Mouse (Mus musculus): Measurements from ENCODE around the gene Prkrip1. TPM values are rescaled to one million over a fixed set of nuclear protein-coding genes. Genes with fewer than 3 reads are reported as not detected.
"Not testable (repeated sequence)": the region's sequence is repeated elsewhere in the genome, so short reads cannot be mapped to it uniquely, and the experiment has no call there.

The Prkrip1 gene
- polyA plus RNA-seq, 1 experiment from 2014 or later = 41.7 TPM

- Histone ChIP-seq H3K27me3 (replicated peaks) (peaks cover 14% of the 10 kb centered on the region; the same call in 1 of the 2 replicates), H3K9me3 (no peaks in the 10 kb centered on the region), H3K4me3 (replicated peaks) (no peak overlapping the region), H3K4me2 (no peak overlapping the region), H3K36me3 (no peaks in the 10 kb centered on the region), H3K27ac (no peak overlapping the region), H3K9ac (no peak overlapping the region), H3K4me1 (no peaks in the 10 kb centered on the region)
- ATAC-seq (ENCODE audit: insufficient read depth, low FRiP score, low read depth) = no peak
- WGBS = 65% methylated on average over 4 of the region's 4 CpGs
Observed at GRCm38 (mm10) chr5:136230348-136231035, 31.7 kb upstream of the Prkrip1 start.

GRCm38 (mm10) chr5:136226246-136226876, 27.6 kb upstream of the Prkrip1 start:
- Histone ChIP-seq H3K27ac (no peak overlapping the region), H3K9me3 (no peaks in the 10 kb centered on the region), H3K27me3 (replicated peaks) (0 out of 2 replicates have a peak, but pooled peaks cover 2% of the 10 kb centered on the region), H3K4me2 (no peak overlapping the region), H3K9ac (no peak overlapping the region), H3K4me3 (replicated peaks) (no peak overlapping the region), H3K4me1 (no peaks in the 10 kb centered on the region), H3K36me3 (0 out of 2 replicates have a peak, but pooled peaks cover 5% of the 10 kb centered on the region)
- ATAC-seq (ENCODE audit: insufficient read depth, low FRiP score, low read depth) = no peak
- WGBS = 69% methylated on average over 7 of the region's 7 CpGs

- Histone ChIP-seq H3K4me1 (no peaks in the 10 kb centered on the region), H3K4me3 (replicated peaks) (no peak overlapping the region), H3K4me2 (no peak overlapping the region), H3K27ac (no peak overlapping the region), H3K36me3 (no peaks in the 10 kb centered on the region), H3K27me3 (replicated peaks) (no peaks in the 10 kb centered on the region), H3K9ac (no peak overlapping the region), H3K9me3 (no peaks in the 10 kb centered on the region)
- ATAC-seq (ENCODE audit: insufficient read depth, low FRiP score, low read depth) = no peak
- 82% methylated on average over 12 of the region's 12 CpGs for WGBS
Observed at GRCm38 (mm10) chr5:136218585-136218984, 19.8 kb upstream of the Prkrip1 start.

- H3K9me3 ChIP-seq = no peaks in the 10 kb centered on the region
- no peaks in the 10 kb centered on the region for H3K4me1 ChIP-seq
- no peak overlapping the region for H3K9ac ChIP-seq
- no peak for ATAC-seq (ENCODE audit: insufficient read depth, low FRiP score, low read depth)
- H3K4me2 ChIP-seq = no peak overlapping the region
- 55% methylated on average over 4 of the region's 4 CpGs for WGBS
- no peaks in the 10 kb centered on the region for H3K27me3 ChIP-seq (replicated peaks)
- H3K27ac ChIP-seq = no peak overlapping the region
- H3K36me3 ChIP-seq = no peaks in the 10 kb centered on the region
- H3K4me3 ChIP-seq (replicated peaks) = no peak overlapping the region
Observed at GRCm38 (mm10) chr5:136217932-136218381, 19.2 kb upstream of the Prkrip1 start.

- H3K9me3 ChIP-seq = no peaks in the 10 kb centered on the region
- no peak overlapping the region for H3K4me2 ChIP-seq
- H3K36me3 ChIP-seq = no peaks in the 10 kb centered on the region
- WGBS = 77% methylated on average over 18 of the region's 18 CpGs
- no peak overlapping the region for H3K27ac ChIP-seq
- no peak for ATAC-seq (ENCODE audit: insufficient read depth, low FRiP score, low read depth)
- no peak overlapping the region for H3K9ac ChIP-seq
- no peaks in the 10 kb centered on the region for H3K4me1 ChIP-seq
- no peaks in the 10 kb centered on the region for H3K27me3 ChIP-seq (replicated peaks)
- H3K4me3 ChIP-seq (replicated peaks) = no peak overlapping the region
Observed at GRCm38 (mm10) chr5:136217004-136217665, 18.4 kb upstream of the Prkrip1 start.

- H3K4me1 ChIP-seq = no peaks in the 10 kb centered on the region
- no peak overlapping the region for H3K4me3 ChIP-seq (replicated peaks)
- H3K27me3 ChIP-seq (replicated peaks) = no peaks in the 10 kb centered on the region
- H3K9ac ChIP-seq = no peak overlapping the region
- WGBS = 72% methylated on average over 5 of the region's 5 CpGs
- H3K36me3 ChIP-seq = no peaks in the 10 kb centered on the region
- H3K27ac ChIP-seq = no peak overlapping the region
- H3K9me3 ChIP-seq = no peaks in the 10 kb centered on the region
- H3K4me2 ChIP-seq = no peak overlapping the region
- no peak for ATAC-seq (ENCODE audit: insufficient read depth, low FRiP score, low read depth)
Observed at GRCm38 (mm10) chr5:136215958-136216357, 17.2 kb upstream of the Prkrip1 start.

- Histone ChIP-seq H3K9ac (no peak overlapping the region), H3K9me3 (no peaks in the 10 kb centered on the region), H3K4me2 (no peak overlapping the region), H3K36me3 (no peaks in the 10 kb centered on the region), H3K27ac (no peak overlapping the region), H3K27me3 (replicated peaks) (no peaks in the 10 kb centered on the region), H3K4me3 (replicated peaks) (no peak overlapping the region), H3K4me1 (no peaks in the 10 kb centered on the region)
- WGBS = 97% methylated on average over 3 of the region's 3 CpGs
- ATAC-seq (ENCODE audit: insufficient read depth, low FRiP score, low read depth) = no peak
Observed at GRCm38 (mm10) chr5:136215211-136215610, 16.4 kb upstream of the Prkrip1 start.

- WGBS = 73% methylated on average over 5 of the region's 5 CpGs
- no peak overlapping the region for H3K9ac ChIP-seq
- no peak overlapping the region for H3K4me3 ChIP-seq (replicated peaks)
- no peak for ATAC-seq (ENCODE audit: insufficient read depth, low FRiP score, low read depth)
- H3K27ac ChIP-seq = no peak overlapping the region
- H3K4me1 ChIP-seq = no peaks in the 10 kb centered on the region
- H3K4me2 ChIP-seq = no peak overlapping the region
- H3K9me3 ChIP-seq = no peaks in the 10 kb centered on the region
- no peaks in the 10 kb centered on the region for H3K36me3 ChIP-seq
- no peaks in the 10 kb centered on the region for H3K27me3 ChIP-seq (replicated peaks)
Observed at GRCm38 (mm10) chr5:136213716-136214115, 15.0 kb upstream of the Prkrip1 start.

GRCm38 (mm10) chr5:136212716-136213115, 14.0 kb upstream of the Prkrip1 start:
- H3K4me2 ChIP-seq = no peak overlapping the region
- H3K4me1 ChIP-seq = no peaks in the 10 kb centered on the region
- H3K9ac ChIP-seq = no peak overlapping the region
- H3K9me3 ChIP-seq = no peaks in the 10 kb centered on the region
- no peaks in the 10 kb centered on the region for H3K27me3 ChIP-seq (replicated peaks)
- no peak for ATAC-seq (ENCODE audit: insufficient read depth, low FRiP score, low read depth)
- 89% methylated on average over 11 of the region's 11 CpGs for WGBS
- H3K4me3 ChIP-seq (replicated peaks) = no peak overlapping the region
- H3K27ac ChIP-seq = no peak overlapping the region
- no peaks in the 10 kb centered on the region for H3K36me3 ChIP-seq

- not testable (repeated sequence) for H3K9ac ChIP-seq; H3K27ac ChIP-seq; H3K4me2 ChIP-seq; H3K9me3 ChIP-seq; H3K4me3 ChIP-seq (replicated peaks); ATAC-seq (ENCODE audit: insufficient read depth, low FRiP score, low read depth); H3K27me3 ChIP-seq (replicated peaks); H3K4me1 ChIP-seq; H3K36me3 ChIP-seq
- WGBS = 89% methylated on average over 14 of the region's 14 CpGs
Observed at GRCm38 (mm10) chr5:136211341-136212102, 12.8 kb upstream of the Prkrip1 start.

GRCm38 (mm10) chr5:136210549-136210948, 11.8 kb upstream of the Prkrip1 start:
- Histone ChIP-seq H3K27ac (no peak overlapping the region), H3K4me3 (replicated peaks) (no peak overlapping the region), H3K9ac (no peak overlapping the region), H3K4me2 (no peak overlapping the region), H3K4me1 (no peaks in the 10 kb centered on the region), H3K36me3 (no peaks in the 10 kb centered on the region), H3K9me3 (no peaks in the 10 kb centered on the region), H3K27me3 (replicated peaks) (no peaks in the 10 kb centered on the region)
- WGBS = 73% methylated on average over 5 of the region's 5 CpGs
- no peak for ATAC-seq (ENCODE audit: insufficient read depth, low FRiP score, low read depth)

Measured in stomach, embryonic 15.5 days (tissue).